Mouse (Mus musculus): Measurements from ENCODE around the gene Obp1b. TPM values are rescaled to one million over a fixed set of nuclear protein-coding genes. Genes with fewer than 3 reads are reported as not detected.
"Not testable (repeated sequence)": the region's sequence is repeated elsewhere in the genome, so short reads cannot be mapped to it uniquely, and the experiment has no call there.

Gene Obp1b
- not detected for polyA plus RNA-seq (2012; fragmentation: generic; extraction: Trizol)
- long read RNA-seq, experiment 1, result 0 reads
- long read RNA-seq, experiment 2, result 0 reads

DNA sequence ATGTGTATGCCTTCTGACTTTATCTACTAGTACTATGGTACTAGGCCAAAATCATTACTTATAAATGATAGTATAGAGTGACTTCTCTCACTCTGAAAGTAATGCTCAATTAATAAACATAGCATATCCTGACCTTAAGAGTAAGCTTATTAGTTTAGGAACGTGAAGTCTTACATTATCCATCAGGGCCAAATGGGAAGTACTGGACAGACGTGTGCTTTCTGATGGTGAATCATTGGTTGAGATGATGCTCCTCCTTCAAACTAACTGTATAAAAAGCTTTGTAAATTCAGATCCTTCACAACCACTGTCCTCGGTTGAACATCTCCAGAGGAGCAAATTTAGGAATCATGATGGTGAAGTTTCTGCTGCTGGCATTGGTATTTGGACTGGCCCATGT is at the start of gene Obp1b:
Gene Obp1b (plus strand): TSS at position 301 of the 400 bp plus-strand sequence.
- H3K27me3 ChIP-seq (ENCODE audit: control insufficient read depth, insufficient read depth, insufficient read length); H3K4me3 ChIP-seq (ENCODE audit: insufficient read depth, poor library complexity, severe bottlenecking); H3K79me2 ChIP-seq (ENCODE audit: control insufficient read depth, insufficient read depth); H3ac ChIP-seq (ENCODE audit: control insufficient read depth, insufficient read length, low read depth); H3K36me3 ChIP-seq (ENCODE audit: control insufficient read depth, insufficient read depth); H3K79me3 ChIP-seq (ENCODE audit: low read depth): not testable (repeated sequence)

- H3K36me3 ChIP-seq (ENCODE audit: control insufficient read depth, insufficient read depth); H3K4me3 ChIP-seq (ENCODE audit: insufficient read depth, poor library complexity, severe bottlenecking); H3K79me2 ChIP-seq (ENCODE audit: control insufficient read depth, insufficient read depth); H3ac ChIP-seq (ENCODE audit: control insufficient read depth, insufficient read length, low read depth); H3K27me3 ChIP-seq (ENCODE audit: control insufficient read depth, insufficient read depth, insufficient read length); H3K79me3 ChIP-seq (ENCODE audit: low read depth): not testable (repeated sequence)
Observed at GRCm38 (mm10) chrX:78202220-78202619, 15.6 kb downstream of the Obp1b start.

DNA sequence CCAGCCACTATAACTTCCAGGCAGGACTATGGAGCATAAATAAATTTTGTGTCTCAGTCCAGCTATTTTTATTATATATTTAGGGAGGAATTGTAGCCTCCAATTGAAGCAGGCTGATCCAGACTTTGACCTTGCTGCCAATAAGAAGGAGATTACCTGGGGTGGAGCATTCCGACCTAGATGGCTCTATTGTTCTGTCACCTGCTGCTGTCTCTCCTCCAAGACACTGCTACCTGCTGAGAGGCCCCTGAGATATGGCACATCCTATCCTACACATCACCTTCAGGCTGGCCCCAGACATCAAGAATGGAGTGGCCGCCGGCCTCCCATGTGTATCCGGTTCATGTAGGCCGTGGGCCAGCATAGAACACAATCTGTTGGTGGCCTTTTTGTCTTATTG is 16.3 kb downstream of the Obp1b start:
- H3K79me3 ChIP-seq (ENCODE audit: low read depth), result no peaks in the 10 kb centered on the region
- H3K79me2 ChIP-seq (ENCODE audit: control insufficient read depth, insufficient read depth), result no peaks in the 10 kb centered on the region
- no peak overlapping the region for H3ac ChIP-seq (ENCODE audit: control insufficient read depth, insufficient read length, low read depth)

More for the DNA sequence above, 16.3 kb downstream of the Obp1b start:
- Histone ChIP-seq H3K36me3 (ENCODE audit: control insufficient read depth, insufficient read depth) (no peaks in the 10 kb centered on the region), H3K4me3 (ENCODE audit: insufficient read depth, poor library complexity, severe bottlenecking) (no peak overlapping the region), H3K27me3 (ENCODE audit: control insufficient read depth, insufficient read depth, insufficient read length) (no peaks in the 10 kb centered on the region)
- no peak for TF ChIP-seq MYOD1 (IDR thresholded peaks at IDR 0.05; ENCODE audit: control insufficient read depth, insufficient read length, low read depth)
- TF ChIP-seq FOSL1 (IDR thresholded peaks at IDR 0.05; ENCODE audit: insufficient read depth, low read length, poor library complexity, severe bottlenecking), result no peak
- TF ChIP-seq USF1 (IDR thresholded peaks at IDR 0.05; ENCODE audit: low read depth), result no peak
- TF ChIP-seq MYOG (IDR thresholded peaks at IDR 0.05; ENCODE audit: control insufficient read depth, extremely low read depth, insufficient read length), result no peak
- TF ChIP-seq MAX (IDR thresholded peaks at IDR 0.05), result no peak
- no peak for TF ChIP-seq CTCF (IDR thresholded peaks at IDR 0.05; ENCODE audit: control insufficient read depth, insufficient read depth, insufficient read length)
- TF ChIP-seq CEBPB (IDR thresholded peaks at IDR 0.05; ENCODE audit: low read depth), result no peak

Other genes starting within 250 kb of the Obp1b start
- gene Obp1a, start 95.4 kb upstream of the Obp1b start, polyA plus RNA-seq (2012; fragmentation: generic; extraction: Trizol), result not detected
- gene Gm5938, start 61.3 kb upstream of the Obp1b start, polyA plus RNA-seq (2012; fragmentation: generic; extraction: Trizol), result not detected
- not detected for gene Gm14743, start 59.1 kb downstream of the Obp1b start, polyA plus RNA-seq (2012; fragmentation: generic; extraction: Trizol)
- gene 4930480E11Rik, start 182.9 kb downstream of the Obp1b start, polyA plus RNA-seq (2012; fragmentation: generic; extraction: Trizol), result not detected